Mouse (Mus musculus) left cerebral cortex, postnatal 14 days (tissue): ENCODE data around the gene Olfr1265. TPM values are rescaled to one million over a fixed set of nuclear protein-coding genes. Genes with fewer than 3 reads are reported as not detected.

Experiments used
- DNase-seq, 2 experiments: peaks; one replicate each; pipeline ENCODE4 v3.0.0; 2021 to 2022; ENCODE audit warnings: low spot score in 2 of 2, mixed read lengths in 1 of 2
- intact Hi-C: fragments of 180-260 bp; cut with DNase I; formaldehyde crosslinking; loops from one replicate; pipeline ENCODE4 v1.15.1; 2025
- long read RNA-seq, 2 experiments: library from polyadenylated mRNA; stranded (forward); transcript quantifications; one replicate each; pipeline ENCODE4 v2.0.0; 2021
- total RNA-seq, 2 experiments: library from RNA; stranded (reverse); gene quantifications; 2 replicates each; pipeline ENCODE4 v1.2.3; 2021

Gene Olfr1265
- total RNA-seq, result not detected
- long read RNA-seq, experiment 1, result 0 reads
- long read RNA-seq, experiment 2, result 0 reads

- DNase-seq, result no peak
These were observed at the start of gene Olfr1265 for GRCm38 (mm10) chr2:90035037-90035436. TSS of gene Olfr1265 (plus strand) at chr2:90035337.

GRCm38 (mm10) chr2:89990921-89991320, 44.2 kb upstream of the Olfr1265 start, which contains the start of gene Olfr1261:
TSS of gene Olfr1261 (plus strand) at chr2:89991221.
- intact Hi-C loops, result no loop called here
- no peak for DNase-seq

More at GRCm38 (mm10) chr2:90035037-90035436, at the start of gene Olfr1265:
- intact Hi-C loops, result no loop called here

DNA sequence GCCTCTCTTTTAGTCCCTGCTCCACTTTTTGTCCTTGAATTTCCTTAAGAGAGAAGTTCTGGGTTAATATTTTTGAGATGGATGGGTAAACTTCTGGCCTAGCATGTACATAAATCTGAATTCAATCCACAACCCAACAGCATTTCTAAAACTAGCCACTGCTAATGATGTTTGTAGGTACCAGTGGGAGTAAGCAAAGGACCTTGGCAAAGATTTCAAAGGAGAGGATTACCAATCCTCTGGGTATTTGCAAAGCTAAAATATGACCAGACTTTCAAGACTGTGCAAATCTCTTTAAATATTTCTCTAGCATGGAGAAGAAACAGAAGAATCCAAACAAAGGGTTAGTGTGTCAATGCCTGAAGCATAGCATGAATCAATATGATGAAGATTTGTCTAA, 35.3 kb upstream of the Olfr1265 start, which contains the start of gene Olfr1262:
TSS of gene Olfr1262 (plus strand) at position 301 of the 400 bp plus-strand sequence.
- intact Hi-C loops, result no loop called here
- DNase-seq, result no peak

DNA sequence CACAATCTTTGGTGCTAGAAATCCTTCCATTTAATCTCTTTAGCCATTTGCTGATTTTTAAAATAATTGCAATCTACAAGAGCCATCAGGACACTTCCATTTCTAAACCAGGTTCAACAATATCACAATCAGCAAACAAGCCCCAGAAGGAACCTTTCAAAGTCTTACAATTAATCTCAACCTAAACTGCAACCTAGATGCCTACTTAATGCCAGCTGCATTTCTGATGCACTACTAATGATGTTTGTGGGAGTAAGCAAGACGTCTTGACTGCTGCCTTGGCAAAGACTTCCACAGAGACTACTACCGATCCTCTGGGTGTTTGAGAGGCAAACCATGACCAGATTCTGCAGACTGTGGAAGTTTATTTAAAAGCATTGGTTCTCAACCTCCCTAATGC, 23.3 kb upstream of the Olfr1265 start, which contains the start of gene Olfr1263:
TSS of gene Olfr1263 (plus strand) at position 301 of the 400 bp plus-strand sequence.
- intact Hi-C loops, result no loop called here

DNA sequence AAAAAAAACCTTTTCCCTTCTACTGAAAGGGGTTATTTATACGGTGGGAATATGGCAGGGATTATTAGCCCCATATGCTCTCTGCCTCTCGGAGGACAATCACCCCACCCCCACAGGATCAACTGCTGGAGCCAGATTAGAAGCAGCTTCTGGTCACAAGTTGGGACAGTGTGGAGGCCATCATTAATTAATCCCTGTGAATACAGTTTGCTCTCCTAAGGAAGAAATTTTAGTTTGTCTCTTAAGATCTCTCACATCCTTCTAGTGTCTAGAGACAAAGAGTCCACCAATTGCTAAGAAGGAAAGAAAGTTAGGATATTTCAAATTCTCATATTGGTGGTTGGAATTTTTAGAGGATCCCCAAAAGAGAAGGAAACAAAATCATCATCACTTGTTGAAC, 9.7 kb upstream of the Olfr1265 start, which contains the start of gene Olfr1264:
TSS of gene Olfr1264 (minus strand) at position 101 of the 400 bp plus-strand sequence.
- intact Hi-C loops, result no loop called here
- no peak for DNase-seq

More for the DNA sequence above, 23.3 kb upstream of the Olfr1265 start, which contains the start of gene Olfr1263:
- DNase-seq, result no peak

GRCm38 (mm10) chr2:90063494-90063893, 28.4 kb downstream of the Olfr1265 start, which contains the start of gene Olfr140:
TSS of gene Olfr140 (minus strand) at chr2:90063594.
- DNase-seq, result no peak
- intact Hi-C loops, result no loop called here

- intact Hi-C loops, result no loop called here
- DNase-seq, result no peak
These were observed 34.9 kb downstream of the Olfr1265 start for GRCm38 (mm10) chr2:90070065-90070464.

Other genes with a start within 250 kb of the Olfr1265 start
- not detected for gene Olfr1254, start 241.7 kb upstream of the Olfr1265 start, total RNA-seq
- not detected for gene Olfr1255, start 223.3 kb upstream of the Olfr1265 start, total RNA-seq
- gene Olfr1256, start 193.8 kb upstream of the Olfr1265 start, total RNA-seq, result under 1 TPM in 1 of 2 experiments, not detected in 1; 0.04 TPM
- not detected for gene Olfr48, start 187.1 kb upstream of the Olfr1265 start, total RNA-seq
- not detected for gene Olfr1257, start 156.9 kb upstream of the Olfr1265 start, total RNA-seq
- gene Olfr1258, start 108.0 kb upstream of the Olfr1265 start, total RNA-seq, result not detected
- gene Olfr1259, start 86.7 kb upstream of the Olfr1265 start, total RNA-seq, result not detected
- gene Olfr1260, start 61.0 kb upstream of the Olfr1265 start, total RNA-seq, result not detected
- not detected for gene Olfr1261, start 44.1 kb upstream of the Olfr1265 start, total RNA-seq
- gene Olfr1262, start 35.2 kb upstream of the Olfr1265 start, total RNA-seq, result not detected
- not detected for gene Olfr1263, start 23.2 kb upstream of the Olfr1265 start, total RNA-seq
- not detected for gene Olfr1264, start 9.8 kb upstream of the Olfr1265 start, total RNA-seq
- gene Olfr140, start 28.3 kb downstream of the Olfr1265 start, total RNA-seq, result not detected
- not detected for gene Olfr1269, start 86.1 kb downstream of the Olfr1265 start, total RNA-seq
- not detected for gene Olfr32, start 107.0 kb downstream of the Olfr1265 start, total RNA-seq
- not detected for gene Olfr1270, start 117.8 kb downstream of the Olfr1265 start, total RNA-seq
- gene Olfr1506, start 189.2 kb downstream of the Olfr1265 start, total RNA-seq, result not detected
- gene Olfr142, start 222.3 kb downstream of the Olfr1265 start, total RNA-seq, result not detected
- gene Olfr1271, start 235.7 kb downstream of the Olfr1265 start, total RNA-seq, result not detected